In genomic region chr15:84276066-84276465, GRCm38 (mm10) we compare ENCODE assay signal across 16 mouse cellular contexts.
"Had no signal": no experiment of that assay in that cellular context is flagged by ENCODE, and none has a peak within 500 bp of the region (broad histone marks: within the 10 kb centered on the region; RNA-seq: fewer than 3 reads in every experiment).

No protein-coding gene starts in this region.

- H3K9me3 ChIP-seq: neural tube, embryonic 13.5 days; stomach, embryonic 15.5 days had no signal

- H3K4me3 ChIP-seq: neural tube, embryonic 13.5 days; neural tube, embryonic 15.5 days; stomach, embryonic 15.5 days had no signal

- H3K36me3 ChIP-seq: neural tube, embryonic 13.5 days; neural tube, embryonic 15.5 days; stomach, embryonic 15.5 days had no signal

- DNase-seq: retina, postnatal 1 day; right cerebral cortex, adult 18-20 months; right cerebral cortex, postnatal 14 days; right cerebral cortex, postnatal 25 days; right cerebral cortex, postnatal 4 days; spleen, adult 18-20 months; thymus, adult 18-20 months; thymus, adult 2 months; thymus, postnatal 14 days; thymus, postnatal 25 days; thymus, postnatal 36 days; thymus, postnatal 4 days had no signal

- H3K27ac ChIP-seq: neural tube, embryonic 13.5 days; neural tube, embryonic 15.5 days; stomach, embryonic 15.5 days; stomach, postnatal 0 days had no signal

- H3K4me2 ChIP-seq: neural tube, embryonic 13.5 days; neural tube, embryonic 15.5 days; stomach, embryonic 15.5 days had no signal

- H3K4me1 ChIP-seq: stomach, embryonic 15.5 days had no signal

- H3K9ac ChIP-seq: neural tube, embryonic 13.5 days; neural tube, embryonic 15.5 days; stomach, embryonic 15.5 days had no signal

- H3K27me3 ChIP-seq: neural tube, embryonic 13.5 days; neural tube, embryonic 15.5 days; stomach, embryonic 15.5 days had no signal
